Mouse (Mus musculus) cortical plate, adult 2 months (tissue): Measurements from ENCODE around the gene Dnmt3l.

ENCODE experiments used
- CTCF ChIP-seq: fragments of 200-500 bp; IDR thresholded peaks from 2 replicates; pipeline ENCODE4 v1.5.1; 2011; ENCODE audit warnings: mild to moderate bottlenecking, control low read depth, low read length; ENCODE audit not compliant: insufficient read depth; ENCODE audit errors: extremely low read depth
- POLR2A ChIP-seq: fragments of 200-500 bp; IDR thresholded peaks from 2 replicates; pipeline ENCODE4 v1.6.1; 2011; ENCODE audit warnings: mild to moderate bottlenecking, low read length, control low read depth; ENCODE audit not compliant: insufficient read depth; ENCODE audit errors: extremely low read depth

DNA sequence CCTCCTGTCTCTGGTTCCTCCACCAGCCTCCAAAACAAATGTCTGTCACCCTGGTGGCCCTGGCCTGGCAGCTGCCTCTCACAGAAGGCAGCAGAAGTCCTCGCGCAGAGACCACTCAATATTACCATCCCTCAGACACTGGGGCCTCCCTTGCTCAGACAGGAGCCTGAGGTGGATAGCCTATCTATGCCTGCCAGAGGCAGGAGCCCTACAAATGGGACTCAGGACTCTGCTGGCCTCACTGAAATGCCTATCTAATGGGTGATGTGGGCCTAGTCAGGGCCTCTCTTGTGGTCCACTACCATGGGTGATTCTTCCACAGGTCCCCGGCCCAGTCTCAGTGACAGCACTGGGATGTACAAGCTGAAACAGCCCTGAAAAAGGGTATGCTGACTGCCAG is 33.6 kb upstream of the Dnmt3l start:
- TF ChIP-seq CTCF = no peak
- TF ChIP-seq POLR2A = no peak
